Mouse (Mus musculus) MN1 (cell line): ENCODE measurements around the gene Olfr1157.

Source experiments
- DNase-seq: peaks from one replicate; pipeline ENCODE4 v3.0.0-alpha.2; 2016; ENCODE audit warnings: low spot score

Gene Olfr1157

DNA sequence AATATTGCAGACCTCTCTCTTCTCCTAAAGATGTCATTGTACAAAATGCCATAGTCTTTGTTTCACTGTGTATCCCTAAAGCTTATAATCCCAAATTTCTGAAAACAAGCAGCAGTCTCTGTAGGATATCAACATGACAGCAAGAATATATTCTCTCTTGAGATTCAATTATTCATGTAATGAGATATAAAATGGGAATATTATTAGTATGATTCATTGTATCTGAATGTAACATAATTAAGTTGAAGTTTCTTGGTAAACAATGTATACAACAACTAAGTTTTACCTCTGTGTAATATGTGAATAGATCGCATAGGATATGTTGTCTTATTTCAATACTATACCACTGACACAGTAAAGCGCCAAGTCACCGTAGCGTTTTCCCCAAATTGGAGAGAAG, at the start of gene Olfr1157:
Gene Olfr1157, minus strand, starts transcription at position 101 of the 400 bp plus-strand sequence.
- no peak for DNase-seq

DNA sequence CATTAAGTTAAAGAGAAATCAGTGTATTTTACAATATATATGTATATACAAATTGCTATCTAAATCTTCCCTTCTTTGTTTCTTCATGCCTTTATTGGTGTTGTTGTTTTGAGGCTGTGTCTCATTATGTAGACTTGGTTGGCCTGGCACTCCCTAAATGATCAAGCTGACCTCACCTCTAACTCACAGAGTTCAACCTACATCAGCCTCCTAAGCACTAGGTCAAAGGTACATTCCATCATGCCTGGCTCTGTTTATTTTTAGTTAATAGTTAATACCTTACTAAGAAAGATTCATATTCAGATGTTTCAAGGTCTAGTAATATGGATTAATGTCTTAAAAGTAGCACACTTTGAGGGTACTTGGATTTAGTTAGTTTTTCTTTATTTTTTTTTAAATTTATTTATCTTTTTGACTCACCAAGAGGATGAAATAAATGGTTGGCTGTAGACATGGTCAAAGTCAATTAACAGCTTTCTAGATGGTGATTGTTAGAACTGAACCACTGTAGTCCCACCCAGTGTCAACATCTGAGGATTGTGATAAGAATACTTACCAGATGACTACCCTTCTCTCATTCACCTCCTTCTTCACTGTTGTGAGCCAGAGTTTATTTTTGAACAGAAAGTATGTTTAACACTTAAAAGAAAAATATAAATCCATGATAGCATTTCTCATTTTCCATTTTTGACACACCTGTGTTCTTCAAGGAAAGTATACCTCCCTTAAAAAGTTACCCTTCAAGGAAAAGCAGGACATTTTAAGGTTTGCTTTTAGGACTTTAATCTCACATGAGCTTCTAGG, 39.6 kb upstream of the Olfr1157 start, which contains the start of gene Olfr1160:
Gene Olfr1160, minus strand, starts transcription at position 754 of the 804 bp plus-strand sequence.
- no peak for DNase-seq

DNA sequence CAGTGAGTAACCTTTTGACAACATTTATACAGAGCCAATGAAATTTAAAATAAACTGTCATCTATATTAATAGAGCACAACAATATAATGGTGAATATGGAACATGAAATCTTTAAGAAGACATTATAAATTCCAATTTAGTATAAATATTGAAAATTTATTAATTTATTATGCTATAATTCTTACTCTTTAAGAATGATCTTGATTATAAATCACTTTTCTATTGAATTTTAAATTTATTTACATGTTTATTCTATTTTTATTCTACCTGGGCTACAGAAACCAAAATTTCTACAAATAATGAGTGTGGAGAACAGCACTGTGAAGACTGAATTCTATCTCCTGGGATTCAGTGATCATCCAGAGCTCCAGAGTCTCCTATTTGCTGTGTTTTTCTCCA, 21.7 kb upstream of the Olfr1157 start, which contains the start of gene Olfr1158:
Gene Olfr1158, plus strand, starts transcription at position 301 of the 400 bp plus-strand sequence.
- DNase-seq: no peak

DNA sequence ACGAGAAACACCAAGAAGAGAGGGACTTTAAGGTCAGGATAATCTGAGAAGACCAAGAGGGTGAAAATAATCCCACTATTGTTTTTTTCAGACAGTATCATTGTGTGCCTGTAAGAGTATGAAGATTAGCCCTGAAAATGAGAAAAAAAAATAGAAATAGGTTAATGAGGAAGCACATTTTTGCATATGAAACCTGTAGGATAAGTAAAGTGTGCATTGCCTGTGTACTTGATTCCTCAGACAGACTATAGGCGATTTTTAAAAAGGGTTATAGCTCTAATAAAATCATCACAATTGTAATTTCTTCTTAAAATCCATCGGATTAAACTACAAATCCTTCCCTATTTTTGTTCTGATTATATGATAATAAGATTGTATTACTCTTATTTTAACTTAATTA, 6.5 kb upstream of the Olfr1157 start, which contains the start of gene Olfr74:
Gene Olfr74, minus strand, starts transcription at position 101 of the 400 bp plus-strand sequence.
- DNase-seq: no peak

DNA sequence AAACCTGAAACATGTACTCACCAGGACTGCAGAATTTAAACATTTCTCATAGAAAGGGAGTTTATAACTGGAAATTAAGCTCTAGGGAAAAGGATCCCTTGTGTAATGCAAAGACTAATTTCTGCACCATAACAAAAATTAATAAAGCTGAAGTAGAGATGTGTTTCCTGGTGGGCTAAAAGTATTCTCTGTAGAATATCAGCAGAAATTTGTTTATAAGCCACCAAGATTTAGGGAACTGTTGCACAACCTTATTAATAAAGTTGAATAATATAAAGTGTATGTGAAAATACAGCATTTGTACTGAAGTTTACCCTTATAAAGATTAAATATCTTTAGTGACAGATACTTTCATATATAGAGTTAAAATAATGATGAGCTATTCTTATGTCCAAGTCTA, 15.1 kb downstream of the Olfr1157 start, which contains the start of gene Olfr1156:
Gene Olfr1156, minus strand, starts transcription at position 101 of the 400 bp plus-strand sequence.
- DNase-seq: no peak

DNA sequence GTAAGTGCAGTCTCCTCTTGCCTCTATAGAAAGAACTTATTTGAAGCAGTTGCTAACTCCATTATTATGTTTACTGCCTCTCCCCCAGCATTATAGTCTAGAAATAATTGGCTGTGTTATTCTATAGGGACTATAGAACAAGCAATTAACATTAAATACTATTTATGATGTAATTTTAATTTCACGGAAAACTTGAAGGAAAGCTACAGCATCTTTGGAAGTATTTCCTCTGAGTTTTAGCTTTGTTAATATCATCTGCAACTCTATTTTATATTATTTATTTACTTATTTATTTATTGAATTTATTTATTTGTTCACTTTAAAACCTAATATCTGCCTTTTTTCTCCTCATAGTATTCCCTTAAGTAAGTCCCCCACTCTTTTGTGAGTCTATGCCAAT, 23.1 kb downstream of the Olfr1157 start, which contains the start of gene Olfr1155:
Gene Olfr1155, minus strand, starts transcription at position 101 of the 400 bp plus-strand sequence.
- DNase-seq: no peak
